ENCODE assay signal across 21 mouse cellular contexts in genomic region chr2:119699962-119700361, GRCm38 (mm10). TPM values are rescaled to one million over a fixed set of nuclear protein-coding genes. Genes with fewer than 3 reads are reported as not detected.
DNase-seq lines count a peak whose midpoint lies in the region; ATAC-seq and TF ChIP-seq lines count a peak whose summit lies in the region.
"Had no signal": no experiment of that assay in that cellular context is flagged by ENCODE, and none has a peak within 500 bp of the region (broad histone marks: within the 10 kb centered on the region; RNA-seq: fewer than 3 reads in every experiment).

No protein-coding gene starts in this region.

- peak overlapping the region; percentile 46; the same call in 1 of the 2 replicates for H3K27ac ChIP-seq in layer of hippocampus, adult 2 months

- DNase-seq in frontal cortex, postnatal 14 days (ENCODE audit: low spot score in 2 of 2) = no peak
- DNase-seq in layer of hippocampus, adult 2 months (ENCODE audit: low spot score in 2 of 2) = peak in 1 of 2 experiments; percentile 17
- DNase-seq in layer of hippocampus, postnatal 36 days = no peak
- DNase-seq in brain, adult 2 months (ENCODE audit: low read depth, low spot score) = peak; percentile 56
- peak; percentile 28 for DNase-seq in telencephalon, adult 2 months (ENCODE audit: low read depth, low spot score)
- DNase-seq in spleen, postnatal 4 days (ENCODE audit: low spot score in 2 of 2) = no peak
- DNase-seq in left cerebral cortex, postnatal 36 days (ENCODE audit: low spot score in 2 of 2) = no peak
- DNase-seq: adrenal gland, adult 2 months; adrenal gland, adult 8-10 months; adrenal gland, postnatal 10 days; adrenal gland, postnatal 14 days; adrenal gland, postnatal 25 days; adrenal gland, postnatal 36 days; B cell, adult 2 months; cerebellum, adult 11 months; cerebellum, adult 11-12 months; cerebellum, adult 18-20 months had no signal

- intact Hi-C loops in left cerebral cortex, postnatal 36 days (cut with DNase I) = no loop called here

- peak; percentile 68 for ATAC-seq in frontal cortex, adult (ENCODE audit: low TSS enrichment)
- ATAC-seq: activated CD4-positive, CD25-positive, alpha-beta regulatory T cell, adult 4 months; CD4-positive, CD25-positive, alpha-beta regulatory T cell, adult 4 months; Patski had no signal

- H3K4me3 ChIP-seq in layer of hippocampus, adult 2 months = no peak overlapping the region

- TF ChIP-seq CTCF in layer of hippocampus, adult 2 months (conservative IDR thresholded peaks at IDR 0.05) = no peak

RNA-seq across cellular contexts. Expression of gene Rtf1, which starts 25.1 kb away (rescaled TPM):
- total RNA-seq in layer of hippocampus, adult 2 months (2021) = 10 to 100 TPM; 60.3 to 62.9 TPM
- total RNA-seq in layer of hippocampus, postnatal 36 days (2021) = 10 to 100 TPM; 59.7 to 59.8 TPM
- 10 to 100 TPM; 57.8 to 62.8 TPM for total RNA-seq in left cerebral cortex, postnatal 36 days (2021)

RNA-seq across cellular contexts. Expression of gene Ndufaf1, which starts 37.3 kb away (rescaled TPM):
- total RNA-seq in layer of hippocampus, adult 2 months (2021) = 10 to 100 TPM; 30.7 to 31.9 TPM
- 10 to 100 TPM; 31.7 to 35.0 TPM for total RNA-seq in layer of hippocampus, postnatal 36 days (2021)
- total RNA-seq in left cerebral cortex, postnatal 36 days (2021) = 10 to 100 TPM; 28.4 to 29.3 TPM

RNA-seq across cellular contexts. Expression of gene Itpka, which starts 42.2 kb away (rescaled TPM):
- total RNA-seq in layer of hippocampus, adult 2 months (2021) = 100 to 1,000 TPM; 265 to 270 TPM
- 100 to 1,000 TPM; 252 to 262 TPM for total RNA-seq in layer of hippocampus, postnatal 36 days (2021)
- total RNA-seq in left cerebral cortex, postnatal 36 days (2021) = 100 to 1,000 TPM; 199 to 221 TPM

Comparison
In these comparisons a context has a peak if more than half of its experiments do, and no peak if none do; other contexts are left out.
1. DNase-seq: peak in brain, adult 2 months (single experiment) and telencephalon, adult 2 months (single experiment); none in frontal cortex, postnatal 14 days (0 of 2), layer of hippocampus, postnatal 36 days (0 of 2), spleen, postnatal 4 days (0 of 2) and left cerebral cortex, postnatal 36 days (0 of 2).